Mouse (Mus musculus) CH12.LX (cell line): ENCODE measurements at regions not wholly inside any gene's neighbourhood (a gene's known extent, or its start where the extent isn't known, plus 50 kb on each side); places are given as distances from the start of the nearest gene placed in this dataset.

Experiments used
- DNase-seq: peaks from one replicate; pipeline ENCODE4 v3.0.0-alpha.2; 2013; ENCODE audit errors: extremely low read depth
- H3K27ac ChIP-seq: 2 replicates; pipeline ENCODE4 v1.5.1; 2012; ENCODE audit warnings: low read depth, mild to moderate bottlenecking, control low read depth, moderate library complexity; ENCODE audit not compliant: insufficient read depth
- H3K27me3 ChIP-seq: replicated peaks from 2 replicates; pipeline ENCODE3; 2012; ENCODE audit warnings: inconsistent platforms
- H3K36me3 ChIP-seq, 2 experiments: replicated peaks in 1 of 2; 2 replicates each; pipeline versions ENCODE3 to v1.6.1; 2012; ENCODE audit warnings: inconsistent platforms in 1 of 2, low read length in 1 of 2, mild to moderate bottlenecking in 1 of 2, mixed read lengths in 1 of 2, moderate library complexity in 1 of 2; ENCODE audit not compliant: control insufficient read depth in 1 of 2, insufficient read depth in 1 of 2
- H3K4me1 ChIP-seq, 2 experiments: 2 replicates each; pipeline ENCODE4 v1.6.1; 2012; ENCODE audit warnings: inconsistent platforms in 1 of 2, moderate library complexity in 1 of 2; ENCODE audit not compliant: insufficient read depth in 2 of 2, control insufficient read depth in 1 of 2
- H3K4me2 ChIP-seq: 2 replicates; pipeline ENCODE4 v1.6.1; 2012; ENCODE audit warnings: low read depth, mild to moderate bottlenecking, control low read depth; ENCODE audit not compliant: poor library complexity, insufficient read depth, severe bottlenecking
- H3K4me3 ChIP-seq, 3 experiments: fragments of 150-350 bp in 1 of 3; sonication (generic) in 1 of 3; replicated peaks in 1 of 3; 2 replicates each; pipeline versions ENCODE3 to v1.5.1; 2011 to 2012; ENCODE audit warnings: low read depth in 2 of 3, low read length in 2 of 3, mild to moderate bottlenecking in 2 of 3, moderate library complexity in 2 of 3, control low read depth in 1 of 3, improper control_type of control experiment in 1 of 3, inconsistent platforms in 1 of 3, mixed read lengths in 1 of 3; ENCODE audit not compliant: poor library complexity in 1 of 3
- H3K79me2 ChIP-seq: replicated peaks from 2 replicates; pipeline ENCODE4 v1.6.1; 2012; ENCODE audit warnings: mild to moderate bottlenecking, moderate library complexity; ENCODE audit not compliant: control insufficient read depth, poor library complexity, insufficient read depth, severe bottlenecking; ENCODE audit errors: extremely low read depth
- H3K9ac ChIP-seq: 2 replicates; pipeline ENCODE4 v1.6.1; 2012; ENCODE audit warnings: low read depth, mild to moderate bottlenecking, control low read depth, moderate library complexity; ENCODE audit not compliant: insufficient read depth
- H3K9me3 ChIP-seq: replicated peaks from 2 replicates; pipeline ENCODE3; 2012; ENCODE audit warnings: low read length, inconsistent platforms, mixed read lengths
- BHLHE40 ChIP-seq: IDR thresholded peaks from 2 replicates; pipeline ENCODE4 v1.6.1; 2011; ENCODE audit warnings: mild to moderate bottlenecking, low read depth, low read length, improper control_type of control experiment
- CHD1 ChIP-seq: IDR thresholded peaks from 2 replicates; pipeline ENCODE4 v1.6.1; 2012; ENCODE audit warnings: low read depth, low read length, improper control_type of control experiment, inconsistent platforms
- CTCF ChIP-seq, 2 experiments: IDR thresholded peaks in 1 of 2; conservative IDR thresholded peaks in 1 of 2; 2 replicates each; pipeline ENCODE4 v1.5.1; 2011 to 2012; ENCODE audit warnings: low read depth in 2 of 2, low read length in 2 of 2, improper control_type of control experiment in 1 of 2, inconsistent platforms in 1 of 2, mild to moderate bottlenecking in 1 of 2, moderate library complexity in 1 of 2
- ELF1 ChIP-seq: IDR thresholded peaks from 2 replicates; pipeline ENCODE4 v1.6.1; 2014; ENCODE audit warnings: low read depth, mild to moderate bottlenecking, inconsistent platforms, low read length, improper control_type of control experiment
- HCFC1 ChIP-seq: IDR thresholded peaks from 2 replicates; pipeline ENCODE4 v1.6.1; 2012; ENCODE audit warnings: low read depth, mild to moderate bottlenecking, inconsistent platforms, low read length, improper control_type of control experiment
- IRF4 ChIP-seq: IDR thresholded peaks from 2 replicates; pipeline ENCODE4 v1.6.1; 2014; ENCODE audit warnings: low read depth, mild to moderate bottlenecking, inconsistent platforms, low read length, improper control_type of control experiment
- KAT2A ChIP-seq: IDR thresholded peaks from 2 replicates; pipeline ENCODE4 v1.6.1; 2012; ENCODE audit warnings: low read length, improper control_type of control experiment, inconsistent platforms; ENCODE audit not compliant: insufficient replicate concordance
- MAFK ChIP-seq: IDR thresholded peaks from 2 replicates; pipeline ENCODE4 v1.6.1; 2011; ENCODE audit warnings: low read length, improper control_type of control experiment; ENCODE audit not compliant: insufficient replicate concordance
- MAZ ChIP-seq: IDR thresholded peaks from 2 replicates; pipeline ENCODE4 v1.6.1; 2012; ENCODE audit warnings: low read depth, mild to moderate bottlenecking, inconsistent platforms, low read length, improper control_type of control experiment, moderate library complexity
- MEF2A ChIP-seq: IDR thresholded peaks from 2 replicates; pipeline ENCODE4 v1.6.1; 2014; ENCODE audit warnings: low read depth, mild to moderate bottlenecking, inconsistent platforms, low read length, improper control_type of control experiment, borderline replicate concordance
- MXI1 ChIP-seq: IDR thresholded peaks from 2 replicates; pipeline ENCODE4 v1.6.1; 2011; ENCODE audit warnings: mild to moderate bottlenecking, low read depth, low read length, improper control_type of control experiment
- MYC ChIP-seq: IDR thresholded peaks from 2 replicates; pipeline ENCODE4 v1.6.1; 2011; ENCODE audit warnings: low read depth, mild to moderate bottlenecking, improper control_type of control experiment, low read length
- NRF1 ChIP-seq: IDR thresholded peaks from 2 replicates; pipeline ENCODE4 v1.6.1; 2014; ENCODE audit warnings: low read depth, mild to moderate bottlenecking, inconsistent platforms, low read length, improper control_type of control experiment, moderate library complexity
- POLR2A ChIP-seq: IDR thresholded peaks from 2 replicates; pipeline ENCODE4 v1.6.1; 2011; ENCODE audit warnings: low read depth, mild to moderate bottlenecking, improper control_type of control experiment, low read length
- RAD21 ChIP-seq: IDR thresholded peaks from 2 replicates; pipeline ENCODE4 v1.6.1; 2011; ENCODE audit warnings: low read depth, mild to moderate bottlenecking, low read length, improper control_type of control experiment, moderate library complexity
- SIN3A ChIP-seq: IDR thresholded peaks from 2 replicates; pipeline ENCODE4 v1.6.1; 2012; ENCODE audit warnings: low read length, improper control_type of control experiment, inconsistent platforms
- SMC3 ChIP-seq: IDR thresholded peaks from 2 replicates; pipeline ENCODE4 v1.6.1; 2011; ENCODE audit warnings: low read depth, low read length, improper control_type of control experiment
- TBP ChIP-seq: conservative IDR thresholded peaks from 2 replicates; pipeline ENCODE4 v1.6.1; 2011; ENCODE audit warnings: low read depth, low read length, improper control_type of control experiment
- TCF12 ChIP-seq: IDR thresholded peaks from 2 replicates; pipeline ENCODE4 v1.6.1; 2014; ENCODE audit warnings: low read depth, mild to moderate bottlenecking, inconsistent platforms, low read length, improper control_type of control experiment
- USF2 ChIP-seq: conservative IDR thresholded peaks from 2 replicates; pipeline ENCODE4 v1.6.1; 2011; ENCODE audit warnings: low read depth, low read length, improper control_type of control experiment
- ZC3H11A ChIP-seq: IDR thresholded peaks from 2 replicates; pipeline ENCODE4 v1.6.1; 2012; ENCODE audit warnings: low read depth, mild to moderate bottlenecking, inconsistent platforms, low read length, improper control_type of control experiment
- ZKSCAN1 ChIP-seq: IDR thresholded peaks from 2 replicates; pipeline ENCODE4 v1.6.1; 2012; ENCODE audit warnings: low read depth, inconsistent platforms, low read length, improper control_type of control experiment, borderline replicate concordance
- ZMIZ1 ChIP-seq: IDR thresholded peaks from 2 replicates; pipeline ENCODE4 v1.6.1; 2012; ENCODE audit warnings: low read depth, mild to moderate bottlenecking, inconsistent platforms, low read length, improper control_type of control experiment
- dilution Hi-C: fragments of 300-500 bp; cut with MboI; formaldehyde crosslinking; loops from 2 replicates; pipeline ENCODE4 v1.14.3; 2020; ENCODE audit warnings: low sequenced_read_pairs; ENCODE audit not compliant: extremely low pct_unique_long_range_greater_than_20kb, extremely low pct_ligation_motif_present
- in situ Hi-C: fragments of 300-500 bp; cut with MboI; formaldehyde crosslinking; loops from 3 replicates; pipeline ENCODE4 v1.14.3; 2019; ENCODE audit warnings: low sequenced_read_pairs, low pct_ligation_motif_present, low pct_unique_long_range_greater_than_20kb, mixed read lengths

GRCm38 (mm10) chr2:147791434-147791833, 255.3 kb downstream of the Foxa2 start:
- in situ Hi-C loops (no loop called here), dilution Hi-C loops (no loop called here)
- H3K36me3 ChIP-seq, result no peaks in the 10 kb centered on the region
- TF ChIP-seq SIN3A (no peak), ZC3H11A (no peak), BHLHE40 (peak; percentile 71), MYC (no peak), MEF2A (no peak)
- H3K27ac ChIP-seq, result no peak overlapping the region
- H3K79me2 ChIP-seq, result no peaks in the 10 kb centered on the region
- no peak for DNase-seq
- H3K9me3 ChIP-seq, result no peaks in the 10 kb centered on the region
- no peaks in the 10 kb centered on the region; a peak in 2 of 4 replicates for H3K4me1 ChIP-seq
- no peak overlapping the region for H3K9ac ChIP-seq
- no peak overlapping the region for H3K4me3 ChIP-seq
- H3K27me3 ChIP-seq, result peaks cover 4% of the 10 kb centered on the region
- H3K4me2 ChIP-seq, result no peak overlapping the region

- no peaks in the 10 kb centered on the region; a peak in 1 of 4 replicates for H3K4me1 ChIP-seq
- no peak for DNase-seq
- peaks cover 4% of the 10 kb centered on the region for H3K27me3 ChIP-seq
- no peaks in the 10 kb centered on the region for H3K79me2 ChIP-seq
- H3K27ac ChIP-seq, result no peak overlapping the region
- in situ Hi-C loops, result no loop called here
- no peak overlapping the region for H3K9ac ChIP-seq
- H3K4me3 ChIP-seq, result no peak overlapping the region
- dilution Hi-C loops, result no loop called here
- no peaks in the 10 kb centered on the region for H3K9me3 ChIP-seq
- H3K36me3 ChIP-seq, result no peaks in the 10 kb centered on the region
- no peak overlapping the region for H3K4me2 ChIP-seq
- TF ChIP-seq TCF12 (no peak), ELF1 (no peak), MEF2A (no peak), MXI1 (no peak), TBP (no peak), CHD1 (no peak), ZC3H11A (no peak), USF2 (no peak), HCFC1 (no peak), POLR2A (no peak)
These were observed 256.9 kb downstream of the Foxa2 start for GRCm38 (mm10) chr2:147789877-147790276.

GRCm38 (mm10) chr2:147789268-147789667, 257.5 kb downstream of the Foxa2 start:
- H3K36me3 ChIP-seq, result no peaks in the 10 kb centered on the region
- H3K4me1 ChIP-seq, result no peaks in the 10 kb centered on the region; a peak in 1 of 4 replicates
- no peak overlapping the region for H3K27ac ChIP-seq
- in situ Hi-C loops (no loop called here), dilution Hi-C loops (no loop called here)
- no peaks in the 10 kb centered on the region for H3K9me3 ChIP-seq
- H3K79me2 ChIP-seq, result no peaks in the 10 kb centered on the region
- H3K4me2 ChIP-seq, result no peak overlapping the region
- no peak overlapping the region for H3K9ac ChIP-seq
- peaks cover 4% of the 10 kb centered on the region for H3K27me3 ChIP-seq
- no peak overlapping the region for H3K4me3 ChIP-seq
- no peak for TF ChIP-seq IRF4
- TF ChIP-seq ZMIZ1, result no peak
- TF ChIP-seq NRF1, result no peak
- TF ChIP-seq RAD21, result peak; percentile 68
- TF ChIP-seq MAZ, result no peak
- no peak for TF ChIP-seq MEF2A
- TF ChIP-seq MAFK, result peak; percentile 67; the same call in 1 of the 2 replicates
- TF ChIP-seq KAT2A, result no peak
- TF ChIP-seq ZKSCAN1, result no peak
- peak; percentile 55; the same call in 1 of the 2 replicates for TF ChIP-seq SMC3
- TF ChIP-seq CTCF (conservative IDR thresholded peaks at IDR 0.05 in 1 of 2, IDR thresholded peaks at IDR 0.05 in 1 of 2; ENCODE audit: low read depth in 2 of 2, low read length in 2 of 2), result peak; percentile 73 to 75
- DNase-seq, result peak; percentile 56
